Mouse (Mus musculus): ENCODE results near the gene Lrrc57.
"Not testable (repeated sequence)": the region's sequence is repeated elsewhere in the genome, so short reads cannot be mapped to it uniquely, and the experiment has no call there.

The Lrrc57 gene

DNA sequence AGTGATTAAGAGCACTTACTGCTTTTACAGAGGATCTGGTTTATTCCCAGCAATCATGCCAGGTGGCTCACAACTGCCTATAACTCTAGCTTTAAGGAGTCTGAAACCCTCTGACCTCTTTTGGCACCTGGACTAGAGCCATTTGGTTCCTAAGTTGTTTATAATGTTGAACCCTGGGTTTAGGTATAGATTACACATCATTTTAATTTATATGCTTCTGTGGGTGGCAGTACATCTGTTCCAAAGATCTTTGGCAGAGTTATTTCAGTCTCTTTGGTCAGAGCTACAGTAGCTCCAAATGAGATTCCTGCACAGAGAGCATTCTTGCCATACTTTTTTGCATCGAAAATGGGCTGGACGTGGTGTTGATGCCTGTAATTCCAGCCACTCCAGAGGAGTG, 11.6 kb downstream of the Lrrc57 start:
- DNase-seq = peak; percentile 36

GRCm38 (mm10) chr2:120592227-120592626, 17.1 kb downstream of the Lrrc57 start:
- no peak for DNase-seq

- DNase-seq = peak; percentile 86
Measured at GRCm38 (mm10) chr2:120589759-120590158, 19.6 kb downstream of the Lrrc57 start.

DNA sequence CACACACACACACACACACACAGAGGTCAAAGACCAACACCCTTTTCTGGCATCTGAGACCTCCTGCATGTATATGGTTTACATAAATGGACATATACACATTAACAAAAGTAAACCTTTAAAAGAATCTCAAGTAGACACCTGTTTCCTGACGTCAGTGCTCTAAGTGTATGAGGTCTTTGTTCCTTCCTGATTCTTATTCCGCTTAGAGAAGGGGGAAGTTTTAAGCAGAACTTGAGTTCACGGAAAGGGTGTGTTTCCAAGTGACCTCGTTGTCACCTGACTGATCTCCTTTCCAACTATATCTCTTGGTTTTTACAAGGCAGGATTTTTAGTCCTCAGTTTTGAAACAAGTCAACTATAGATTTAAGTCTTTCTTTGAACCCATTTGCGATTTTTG, 31.0 kb downstream of the Lrrc57 start:
- no peak for DNase-seq

DNA sequence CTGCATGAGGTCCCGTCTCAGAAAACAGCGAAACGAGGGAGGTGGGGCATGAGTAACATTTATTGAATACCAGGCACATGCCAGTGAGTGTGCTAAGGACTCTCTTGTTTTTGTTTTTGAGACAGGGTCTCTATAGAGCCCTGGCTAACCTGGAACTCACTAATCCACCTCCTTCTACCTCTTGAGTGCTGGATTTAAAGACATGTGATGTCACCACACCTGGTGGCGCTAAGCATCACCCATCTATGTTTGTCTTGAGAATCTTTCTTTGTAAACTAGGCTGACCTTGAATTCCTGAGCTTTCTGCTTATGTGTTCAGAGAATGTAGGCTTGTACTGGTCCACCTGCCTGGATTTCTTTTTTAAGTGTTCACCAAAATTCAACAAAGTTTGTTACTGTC, 31.5 kb downstream of the Lrrc57 start:
- DNase-seq = no peak

- DNase-seq = no peak
Measured at GRCm38 (mm10) chr2:120575978-120576377, 33.3 kb downstream of the Lrrc57 start.

GRCm38 (mm10) chr2:120575121-120575520, 34.2 kb downstream of the Lrrc57 start:
- DNase-seq = no peak

GRCm38 (mm10) chr2:120572161-120572560, 37.2 kb downstream of the Lrrc57 start:
- DNase-seq = not testable (repeated sequence)

GRCm38 (mm10) chr2:120571081-120571480, 38.2 kb downstream of the Lrrc57 start:
- DNase-seq = no peak

GRCm38 (mm10) chr2:120567798-120568320, 41.5 kb downstream of the Lrrc57 start:
- DNase-seq = no peak

GRCm38 (mm10) chr2:120566886-120567797, 42.2 kb downstream of the Lrrc57 start, which contains the start of gene Snap23:
Gene Snap23, plus strand, starts transcription at chr2:120567671.
- DNase-seq = peak; percentile 97

DNA sequence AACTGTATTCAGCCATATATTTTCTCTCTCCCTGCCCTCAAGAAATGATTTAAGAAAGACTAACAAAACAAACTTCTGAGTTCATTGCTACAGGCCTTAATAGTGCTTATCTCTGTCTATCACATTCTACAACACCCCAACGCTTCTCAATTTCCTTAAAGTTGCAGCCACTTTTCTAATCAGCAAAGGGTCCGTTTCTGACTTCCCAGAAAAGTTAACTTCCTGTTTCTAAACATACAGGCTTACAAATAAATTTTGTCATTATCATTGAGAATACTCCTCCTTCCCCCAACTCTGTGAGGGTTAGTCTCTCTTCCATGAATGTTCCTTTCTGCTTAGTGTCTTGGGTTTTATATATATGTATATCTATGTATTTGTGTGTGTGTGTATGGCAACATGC, 44.0 kb downstream of the Lrrc57 start:
- no peak for DNase-seq

GRCm38 (mm10) chr2:120564548-120565188, 44.7 kb downstream of the Lrrc57 start:
- not testable (repeated sequence) for DNase-seq

DNA sequence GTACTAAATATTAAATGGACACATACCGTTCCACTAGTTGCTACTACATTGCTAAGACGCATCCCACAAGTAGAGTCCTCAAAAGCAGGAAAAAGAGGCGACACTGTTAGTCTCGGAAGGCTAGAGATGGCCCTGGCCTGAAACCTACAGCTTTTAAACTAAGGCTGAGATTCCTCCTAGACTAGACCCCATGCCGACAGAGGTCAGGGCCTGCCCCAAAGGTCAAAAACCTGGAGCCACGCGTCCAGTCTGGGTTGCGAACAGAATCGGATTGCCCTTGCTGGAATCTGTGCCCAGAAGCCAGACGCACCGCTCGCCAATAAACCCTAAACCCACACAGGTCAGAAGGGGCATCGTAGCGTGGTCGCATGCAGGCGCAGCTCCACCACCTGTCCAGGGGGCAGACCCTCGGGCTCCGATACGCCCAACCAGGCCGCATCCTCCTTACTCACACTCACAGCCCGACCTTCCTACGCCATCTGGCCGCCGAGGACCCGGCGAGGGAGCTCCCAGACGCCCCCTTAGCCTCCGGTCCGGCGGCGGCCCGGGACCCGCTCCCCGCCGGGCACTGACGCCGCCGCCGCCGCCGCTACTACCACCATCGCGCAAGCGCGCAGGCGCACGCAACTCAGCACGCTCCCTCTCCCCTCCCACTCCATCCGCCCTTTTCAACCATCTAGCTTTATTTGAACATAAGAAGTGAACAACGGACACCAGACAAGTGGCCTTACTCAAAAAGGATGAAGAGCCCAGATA, 45.9 kb downstream of the Lrrc57 start, which contains the start of gene Zfp106:
Gene Zfp106, minus strand, starts transcription at position 609 of the 756 bp plus-strand sequence.
- DNase-seq = peak; percentile 92

- no peak for DNase-seq
Measured at GRCm38 (mm10) chr2:120562859-120563234, 46.5 kb downstream of the Lrrc57 start.

DNA sequence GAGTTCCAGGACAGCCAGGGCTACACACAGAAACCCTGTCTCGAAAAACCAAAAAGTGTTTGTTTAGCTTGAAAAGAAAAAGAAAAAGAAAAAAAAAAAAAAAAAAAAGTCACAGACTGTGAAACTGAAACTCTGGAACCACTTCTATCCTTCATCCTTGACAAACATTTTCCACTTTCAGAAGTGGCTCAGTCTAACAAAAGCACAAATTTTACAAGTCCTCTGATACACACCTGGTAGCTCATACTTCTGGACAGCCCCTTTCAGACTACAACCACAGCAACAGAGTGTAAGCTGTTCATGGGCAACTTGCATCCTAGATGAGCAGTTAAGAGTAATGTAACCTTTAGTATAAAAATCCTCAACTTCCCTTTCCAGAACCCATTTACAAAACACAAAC, 47.8 kb downstream of the Lrrc57 start:
- DNase-seq = no peak

DNA sequence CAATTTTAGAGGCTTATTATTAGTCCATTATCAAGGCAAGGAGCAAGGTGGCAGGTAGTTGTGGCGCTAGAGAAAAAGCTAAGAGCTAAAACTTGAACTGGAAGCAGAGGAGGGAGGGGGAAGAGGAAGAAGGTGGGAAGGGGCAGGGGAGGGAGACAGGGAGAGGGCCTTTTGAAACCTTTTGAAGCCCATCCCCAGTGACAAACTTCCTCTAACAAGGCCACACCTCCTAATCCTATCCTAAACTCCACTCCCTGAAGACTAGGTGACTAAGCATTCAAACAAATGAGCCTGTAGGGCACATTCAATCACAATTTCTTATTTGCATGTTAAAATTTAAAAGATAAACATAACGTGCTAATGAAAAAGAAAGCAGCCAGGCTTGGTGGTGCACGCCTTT, 50.5 kb downstream of the Lrrc57 start:
- no peak for DNase-seq

- DNase-seq = no peak
Measured at GRCm38 (mm10) chr2:120556868-120557267, 52.5 kb downstream of the Lrrc57 start.
